Mouse (Mus musculus): ENCODE results near the gene Birc5.

DNA sequence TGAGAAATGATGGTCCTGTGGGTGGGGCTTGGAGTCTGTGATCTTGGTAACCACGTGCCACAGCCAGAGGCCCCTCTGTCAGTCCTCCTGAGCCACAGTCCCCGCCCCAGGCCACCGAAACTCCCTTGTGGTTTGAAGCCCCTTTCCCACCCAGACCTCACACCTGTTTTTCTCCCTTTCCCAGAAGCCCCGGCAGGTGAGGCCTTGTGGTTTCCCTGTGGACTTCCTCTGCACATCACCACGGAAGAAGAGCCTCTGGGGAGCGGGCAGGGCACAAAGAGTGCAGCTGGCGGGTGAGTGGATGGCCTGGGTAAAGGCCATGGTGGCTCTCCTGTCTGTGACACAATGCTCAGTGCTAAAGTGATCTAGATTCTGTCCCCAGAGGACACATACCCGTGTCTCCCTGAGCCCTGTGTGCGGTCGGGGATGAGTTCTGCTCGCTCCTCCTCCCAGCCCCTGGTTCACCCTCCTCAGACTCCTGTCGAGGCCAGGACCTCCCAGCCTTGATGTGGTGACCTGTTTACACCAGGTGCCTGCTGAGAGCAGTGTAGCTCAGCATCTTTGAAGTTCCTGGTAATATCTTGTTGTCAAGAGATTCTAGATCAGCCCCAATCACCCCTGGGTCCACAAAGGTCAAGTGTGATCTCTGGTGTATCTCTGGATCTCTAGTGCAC, 23.0 kb downstream of the Birc5 start:
- no peak for TF ChIP-seq CTCF (IDR thresholded peaks at IDR 0.05; ENCODE audit: extremely low read depth, insufficient read depth, insufficient read length, insufficient replicate concordance)
- TF ChIP-seq POLR2A (IDR thresholded peaks at IDR 0.05; ENCODE audit: low read depth, low read length): no peak

Data from spleen, adult 2 months (tissue).